Mouse (Mus musculus) forebrain, embryonic 14.5 days (tissue): ENCODE measurements around the gene Kcnh3. TPM values are rescaled to one million over a fixed set of nuclear protein-coding genes. Genes with fewer than 3 reads are reported as not detected.

Experiments used
- ATAC-seq: fragments of 200-750 bp; cut with Nextera tagmentation; 2 replicates; pipeline ENCODE4 v1.8.0; 2017; ENCODE audit warnings: mild to moderate bottlenecking, moderate library complexity
- DNase-seq: peaks from one replicate; pipeline ENCODE4 v3.0.0-alpha.2; 2015; ENCODE audit warnings: low spot score
- H3K27ac ChIP-seq: fragments of 300-500 bp; sonication (generic); 2 replicates; pipeline ENCODE4 v1.5.1; 2014; ENCODE audit warnings: low read depth, mild to moderate bottlenecking, control low read depth, low read length, moderate library complexity
- H3K27me3 ChIP-seq: fragments of 300-500 bp; sonication (generic); replicated peaks from 2 replicates; pipeline ENCODE4 v1.6.1; 2014; ENCODE audit warnings: low read length, control low read depth, mixed read lengths; ENCODE audit not compliant: control insufficient read depth, insufficient read depth
- H3K36me3 ChIP-seq: fragments of 300-500 bp; sonication (generic); 2 replicates; pipeline ENCODE4 v1.6.1; 2014; ENCODE audit warnings: low read length, control low read depth; ENCODE audit not compliant: control insufficient read depth, insufficient read depth
- H3K4me1 ChIP-seq: fragments of 300-500 bp; sonication (generic); 2 replicates; pipeline ENCODE4 v1.6.1; 2014; ENCODE audit warnings: antibody characterized with exemption, low read length, control low read depth; ENCODE audit not compliant: control insufficient read depth, insufficient read depth
- H3K4me2 ChIP-seq: fragments of 300-500 bp; sonication (generic); 2 replicates; pipeline ENCODE4 v1.6.1; 2014; ENCODE audit warnings: mild to moderate bottlenecking, control low read depth, low read length
- H3K4me3 ChIP-seq: fragments of 300-500 bp; sonication (generic); 2 replicates; pipeline ENCODE4 v1.5.1; 2014; ENCODE audit warnings: low read depth, low read length, control low read depth
- H3K9ac ChIP-seq: fragments of 300-500 bp; sonication (generic); 2 replicates; pipeline ENCODE4 v1.6.1; 2014; ENCODE audit warnings: mild to moderate bottlenecking, low read length, control low read depth, moderate library complexity
- H3K9me3 ChIP-seq: fragments of 300-500 bp; sonication (generic); replicated peaks from 2 replicates; pipeline ENCODE4 v1.6.1; 2016; ENCODE audit warnings: low read length, control low read depth, mixed read lengths; ENCODE audit not compliant: control insufficient read depth
- WGBS: fragments of 180-500 bp; shearing (Covaris S2); extraction: QIAGEN DNeasy Blood & Tissue Kit; methylation state at CpG from one replicate; pipeline ENCODE4 v1.1.7; 2014; 5-methylcytosine and 5-hydroxymethylcytosine counted together
- polyA plus RNA-seq: library from polyadenylated mRNA; unstranded; fragments of >200 nt; fragmentation: Nextera tagmentation; extraction: Ambion mirVana; gene quantifications from 2 replicates; pipeline ENCODE4 v1.2.1, GENCODE M21; 2014

Gene Kcnh3
- polyA plus RNA-seq, 1 experiment from 2014 or later, result 3.3 TPM

DNA sequence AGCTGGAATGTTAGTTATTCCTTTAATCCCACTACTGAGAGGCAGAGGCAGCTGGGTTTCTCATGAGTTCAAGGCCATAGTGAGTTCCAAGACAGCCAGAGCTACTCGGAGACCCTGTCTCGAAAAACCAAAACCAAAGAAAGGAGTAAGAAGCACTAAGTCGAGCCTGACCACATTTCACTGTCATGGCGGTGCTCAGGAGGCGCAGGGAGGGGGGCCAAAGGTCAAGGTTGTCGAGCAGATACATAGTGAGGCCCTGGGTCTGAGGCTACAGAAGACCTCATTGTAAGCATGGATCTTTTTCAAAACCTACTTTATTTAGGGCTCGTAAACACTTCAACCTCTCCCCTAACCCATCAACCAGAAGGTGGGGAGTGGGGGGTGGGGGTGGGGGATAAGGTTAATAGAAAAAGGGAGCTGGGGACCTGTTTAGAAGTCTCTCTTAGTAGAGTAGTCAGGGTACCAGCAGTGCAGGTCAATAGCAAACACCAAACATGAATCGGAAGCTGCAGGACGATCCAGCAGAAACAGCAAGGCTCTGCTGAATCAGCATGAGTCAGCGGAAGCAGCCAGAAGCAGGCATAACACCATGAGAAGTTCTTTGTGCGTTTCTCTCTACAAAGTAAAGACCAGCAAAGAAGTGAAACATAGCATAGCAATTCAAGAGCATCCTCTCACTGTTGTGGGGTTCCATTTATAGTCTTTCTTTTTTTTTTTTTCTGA is 8.8 kb upstream of the Kcnh3 start:
- no peak for DNase-seq
- 90% methylated on average over 11 of the region's 11 CpGs for WGBS
- H3K4me3 ChIP-seq, result no peak overlapping the region
- no peak overlapping the region for H3K27ac ChIP-seq
- ATAC-seq, result no peak
- peaks cover 3% of the 10 kb centered on the region for H3K27me3 ChIP-seq
- H3K4me1 ChIP-seq, result no peaks in the 10 kb centered on the region
- H3K4me2 ChIP-seq, result no peak overlapping the region
- no peaks in the 10 kb centered on the region for H3K9me3 ChIP-seq
- no peak overlapping the region for H3K9ac ChIP-seq
- peaks cover 31% of the 10 kb centered on the region for H3K36me3 ChIP-seq

DNA sequence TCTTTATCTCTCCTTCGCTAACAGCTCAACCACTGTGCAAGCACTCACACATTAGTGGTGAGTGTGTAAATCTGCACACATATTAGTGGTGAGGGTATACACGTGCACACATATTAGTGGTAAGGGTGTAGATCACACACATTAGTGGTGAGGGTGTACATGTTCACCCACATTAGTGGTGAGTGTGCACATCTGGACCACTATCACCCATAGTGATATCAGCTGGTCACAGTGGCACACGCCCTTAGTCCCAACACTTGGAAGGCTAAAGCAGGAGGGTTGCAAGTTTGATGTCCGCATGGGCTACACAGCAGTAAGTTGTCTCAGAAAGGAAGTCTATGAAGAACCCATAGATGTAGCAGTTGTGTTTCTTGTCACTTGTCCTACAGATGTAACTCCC is 7.0 kb upstream of the Kcnh3 start:
- Histone ChIP-seq H3K27ac (no peak overlapping the region), H3K36me3 (peaks cover 14% of the 10 kb centered on the region), H3K9ac (no peak overlapping the region), H3K4me3 (no peak overlapping the region), H3K9me3 (no peaks in the 10 kb centered on the region), H3K27me3 (peaks cover 20% of the 10 kb centered on the region), H3K4me1 (no peaks in the 10 kb centered on the region), H3K4me2 (no peak overlapping the region)
- 94% methylated on average over 4 of the region's 4 CpGs for WGBS
- ATAC-seq, result no peak
- no peak for DNase-seq

DNA sequence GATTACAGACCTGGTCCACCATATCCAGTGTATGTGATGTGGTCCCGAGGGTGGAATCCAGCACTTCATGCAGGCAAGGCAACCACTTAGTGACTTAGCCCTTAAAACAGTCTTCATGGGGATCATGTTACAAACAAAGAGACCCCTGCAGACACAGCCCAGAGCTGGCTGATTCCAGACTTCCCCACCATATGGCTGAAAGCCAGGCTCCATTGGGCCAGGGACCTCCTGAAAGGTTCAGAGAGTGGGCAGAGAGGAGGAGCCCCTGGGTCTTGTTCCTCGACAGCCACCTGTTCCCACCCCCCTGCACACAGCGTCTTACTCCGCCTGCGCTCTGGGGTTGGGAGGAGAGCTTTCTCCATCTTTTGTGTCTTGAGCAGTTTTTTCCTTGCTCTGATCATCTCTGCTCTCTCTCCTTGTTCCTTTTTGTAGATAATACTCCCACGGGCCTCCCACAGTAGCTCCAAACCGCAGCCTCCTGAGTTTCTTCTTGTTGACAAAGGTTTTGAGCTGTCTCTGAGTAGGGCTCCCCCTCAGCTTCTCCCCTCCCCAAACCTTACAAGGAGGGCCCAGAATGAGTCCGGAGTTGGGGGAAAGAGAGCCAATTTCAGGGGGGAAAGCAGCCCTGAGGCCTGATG is 3.2 kb upstream of the Kcnh3 start:
- H3K9ac ChIP-seq, result no peak overlapping the region
- no peaks in the 10 kb centered on the region for H3K9me3 ChIP-seq
- no peak overlapping the region for H3K27ac ChIP-seq
- H3K4me2 ChIP-seq, result no peak overlapping the region
- ATAC-seq, result no peak
- H3K4me1 ChIP-seq, result peaks cover 16% of the 10 kb centered on the region
- no peak overlapping the region for H3K4me3 ChIP-seq
- H3K36me3 ChIP-seq, result no peaks in the 10 kb centered on the region
- 11% methylated on average over 8 of the region's 8 CpGs for WGBS
- no peak for DNase-seq
- peaks cover 58% of the 10 kb centered on the region for H3K27me3 ChIP-seq

DNA sequence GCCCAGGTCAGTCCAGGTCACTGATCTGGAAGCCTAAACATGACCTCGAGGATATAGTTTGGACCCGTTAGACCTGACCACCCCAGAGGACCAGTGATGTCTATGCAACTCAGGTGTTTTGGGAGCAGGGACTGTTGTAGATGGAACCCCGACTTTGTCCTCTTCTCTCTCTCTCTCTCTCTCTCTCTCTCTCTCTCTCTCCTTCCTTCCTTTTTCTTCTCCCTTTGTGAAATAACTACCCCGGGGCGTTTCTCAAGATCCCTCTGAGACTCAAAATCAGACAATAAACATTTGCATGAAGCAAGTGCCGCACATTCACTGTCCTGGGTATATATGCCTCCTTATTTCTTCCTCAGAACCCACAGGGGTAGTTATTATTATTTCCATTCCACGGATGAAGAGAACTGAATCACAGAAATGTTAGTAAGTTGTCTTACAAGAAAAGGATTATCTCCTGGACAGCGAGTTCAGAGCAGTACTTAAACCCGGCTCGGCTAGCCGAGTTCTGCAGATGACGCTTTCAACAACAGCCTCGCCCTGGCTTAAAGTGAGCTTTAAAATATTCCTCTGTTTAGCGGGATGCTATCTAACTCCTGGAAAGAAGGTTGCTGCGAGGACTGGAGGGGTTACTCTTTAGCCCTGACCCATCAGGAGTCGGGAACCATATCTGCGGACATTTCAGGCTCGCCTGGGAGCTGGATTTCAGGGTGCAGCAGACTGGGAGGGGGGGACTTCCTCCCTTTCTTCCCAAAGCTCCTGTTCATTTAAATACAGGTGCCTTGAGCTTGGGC is 1.7 kb upstream of the Kcnh3 start:
- H3K4me1 ChIP-seq, result peaks cover 16% of the 10 kb centered on the region
- ATAC-seq, result no peak
- H3K4me3 ChIP-seq, result peak overlapping the region; percentile 41
- peak overlapping the region; percentile 41 for H3K9ac ChIP-seq
- WGBS, result 3% methylated on average over 18 of the region's 18 CpGs
- H3K36me3 ChIP-seq, result no peaks in the 10 kb centered on the region
- no peak for DNase-seq
- H3K27ac ChIP-seq, result no peak overlapping the region
- H3K4me2 ChIP-seq, result peak overlapping the region; percentile 53
- peaks cover 73% of the 10 kb centered on the region for H3K27me3 ChIP-seq
- H3K9me3 ChIP-seq, result no peaks in the 10 kb centered on the region

DNA sequence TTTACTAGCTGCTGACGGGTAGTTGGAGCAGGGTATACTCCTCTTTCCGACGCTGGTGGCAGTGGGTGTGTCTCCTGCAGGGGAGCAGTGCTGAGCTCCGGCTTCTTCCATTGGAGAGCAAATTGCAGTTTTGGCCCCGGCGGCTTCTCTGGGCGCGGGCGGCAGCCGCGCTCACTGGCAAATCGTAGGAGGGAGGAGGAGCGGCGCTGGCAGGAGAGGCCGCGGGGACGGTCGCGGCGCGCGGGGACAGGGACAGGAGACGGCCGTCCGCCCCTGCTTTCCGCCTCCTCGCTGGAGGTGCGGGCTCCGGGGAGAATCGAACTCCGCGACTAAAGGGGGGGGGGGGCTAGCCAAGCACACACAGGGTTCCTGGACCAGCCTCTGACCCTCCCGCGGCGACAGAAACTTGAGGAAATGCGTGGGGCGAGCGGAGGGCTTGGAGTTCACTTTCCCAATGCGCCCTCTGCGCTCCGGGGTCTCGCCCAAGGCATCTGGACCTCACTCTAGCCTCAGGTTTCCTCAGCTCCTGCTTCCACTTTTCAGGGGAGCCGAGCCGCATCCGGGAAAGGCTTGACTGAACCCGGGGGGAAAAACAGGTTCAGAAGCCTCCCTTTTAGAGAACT is 965 bp upstream of the Kcnh3 start:
- Histone ChIP-seq H3K27me3 (peaks cover 80% of the 10 kb centered on the region), H3K36me3 (no peaks in the 10 kb centered on the region), H3K9me3 (no peaks in the 10 kb centered on the region), H3K4me2 (peak overlapping the region; percentile 53), H3K9ac (peak overlapping the region; percentile 41), H3K4me3 (peak overlapping the region; percentile 41), H3K4me1 (peaks cover 16% of the 10 kb centered on the region), H3K27ac (no peak overlapping the region)
- 1% methylated on average over 33 of the region's 46 CpGs for WGBS
- peak; percentile 55 for DNase-seq
- ATAC-seq, result no peak

DNA sequence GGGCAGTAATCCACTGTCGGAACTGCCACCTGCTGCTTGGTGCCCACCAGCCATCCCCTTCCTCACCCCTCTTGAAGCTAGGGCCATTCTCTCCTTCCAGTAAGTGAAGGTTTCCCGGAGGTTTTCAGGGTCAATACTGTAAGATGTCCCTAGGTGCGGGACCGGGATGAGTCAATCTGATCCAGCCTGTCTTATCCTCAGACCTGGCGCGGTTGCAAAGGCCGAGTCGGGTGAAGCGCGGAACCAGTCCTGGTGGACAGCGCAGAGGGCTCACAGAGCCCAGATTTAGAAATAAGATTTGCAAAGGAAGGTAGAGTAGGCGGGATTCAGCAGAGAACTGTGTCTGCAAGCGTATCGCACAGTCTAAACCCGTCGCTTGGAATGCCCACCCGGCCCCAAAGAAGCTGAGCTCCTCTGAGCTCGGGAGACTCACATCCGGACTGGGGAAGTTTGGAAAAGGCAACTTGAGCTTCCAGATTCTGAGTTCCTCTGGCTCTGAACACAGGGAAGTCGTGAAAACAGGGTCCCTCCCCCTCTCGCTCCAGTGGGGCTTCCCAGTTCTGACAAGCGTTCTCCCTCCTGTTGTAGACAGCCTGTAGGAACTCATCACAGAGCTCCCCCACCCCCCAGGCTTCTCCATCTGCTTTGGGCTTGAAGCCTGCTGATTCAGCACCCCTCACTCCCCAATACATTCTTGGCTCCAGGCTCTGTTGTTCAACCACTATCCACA is 585 bp downstream of the Kcnh3 start:
- Histone ChIP-seq H3K4me3 (peak overlapping the region; percentile 41), H3K4me2 (peak overlapping the region; percentile 53), H3K9ac (peak overlapping the region; percentile 6; the same call in 1 of the 2 replicates), H3K9me3 (no peaks in the 10 kb centered on the region), H3K27me3 (peaks cover 84% of the 10 kb centered on the region), H3K36me3 (no peaks in the 10 kb centered on the region), H3K4me1 (peaks cover 16% of the 10 kb centered on the region), H3K27ac (0 out of 2 replicates have a peak overlapping the region, but pooled peaks have one; percentile 27)
- WGBS, result 2% methylated on average over 22 of the region's 22 CpGs
- DNase-seq (peak; percentile 84), ATAC-seq (peak; percentile 73; the same call in 1 of the 2 replicates)

DNA sequence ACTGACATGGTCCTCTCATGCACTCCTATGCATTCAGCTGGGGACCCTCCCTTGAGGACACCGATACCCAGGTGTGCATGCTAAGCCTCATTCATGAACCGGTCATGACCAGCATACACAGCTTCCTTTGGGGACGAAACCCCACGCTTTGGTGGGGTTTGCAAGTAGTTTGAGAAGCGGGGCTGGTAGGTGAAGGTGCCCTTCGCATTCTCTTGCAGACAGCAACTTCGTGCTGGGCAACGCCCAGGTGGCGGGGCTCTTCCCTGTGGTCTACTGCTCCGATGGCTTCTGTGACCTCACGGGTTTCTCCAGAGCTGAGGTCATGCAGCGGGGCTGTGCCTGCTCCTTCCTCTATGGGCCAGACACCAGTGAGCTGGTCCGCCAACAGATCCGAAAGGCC is 1.4 kb downstream of the Kcnh3 start:
- no peak for DNase-seq
- Histone ChIP-seq H3K4me3 (peak overlapping the region; percentile 41; the same call in 1 of the 2 replicates), H3K9me3 (no peaks in the 10 kb centered on the region), H3K4me1 (peaks cover 16% of the 10 kb centered on the region), H3K4me2 (peak overlapping the region; percentile 53), H3K27ac (no peak overlapping the region), H3K36me3 (no peaks in the 10 kb centered on the region), H3K27me3 (peaks cover 84% of the 10 kb centered on the region), H3K9ac (no peak overlapping the region; the same call in 1 of the 2 replicates)
- ATAC-seq, result no peak
- WGBS, result 15% methylated on average over 14 of the region's 14 CpGs

DNA sequence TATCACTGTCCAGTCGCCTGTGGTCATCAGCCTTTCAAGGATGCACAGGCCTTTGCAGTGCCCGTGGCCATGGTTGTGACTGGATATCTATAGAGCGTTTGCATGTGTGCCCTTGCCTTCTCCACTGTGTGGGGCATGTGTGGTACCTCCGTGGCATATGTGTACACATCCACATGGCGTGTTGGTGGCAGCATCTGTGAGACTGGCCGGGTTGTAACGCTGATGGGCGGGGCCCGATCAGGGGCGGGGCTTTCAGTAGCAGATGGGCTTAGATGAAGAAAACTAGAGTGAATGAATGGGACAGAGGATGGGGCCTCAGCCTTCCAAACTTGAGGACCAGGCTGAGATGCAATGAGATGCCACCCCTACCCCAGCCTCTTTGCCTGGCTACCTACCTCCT is 7.3 kb downstream of the Kcnh3 start:
- H3K27me3 ChIP-seq, result peaks cover 26% of the 10 kb centered on the region
- H3K4me1 ChIP-seq, result no peaks in the 10 kb centered on the region
- no peak overlapping the region for H3K4me2 ChIP-seq
- H3K27ac ChIP-seq, result no peak overlapping the region
- 69% methylated on average over 10 of the region's 10 CpGs for WGBS
- ATAC-seq, result no peak
- H3K9me3 ChIP-seq, result no peaks in the 10 kb centered on the region
- no peak overlapping the region for H3K9ac ChIP-seq
- no peak for DNase-seq
- no peak overlapping the region for H3K4me3 ChIP-seq
- H3K36me3 ChIP-seq, result no peaks in the 10 kb centered on the region
